ENCODE assay signal across 7 mouse cellular contexts in the genomic region with DNA sequence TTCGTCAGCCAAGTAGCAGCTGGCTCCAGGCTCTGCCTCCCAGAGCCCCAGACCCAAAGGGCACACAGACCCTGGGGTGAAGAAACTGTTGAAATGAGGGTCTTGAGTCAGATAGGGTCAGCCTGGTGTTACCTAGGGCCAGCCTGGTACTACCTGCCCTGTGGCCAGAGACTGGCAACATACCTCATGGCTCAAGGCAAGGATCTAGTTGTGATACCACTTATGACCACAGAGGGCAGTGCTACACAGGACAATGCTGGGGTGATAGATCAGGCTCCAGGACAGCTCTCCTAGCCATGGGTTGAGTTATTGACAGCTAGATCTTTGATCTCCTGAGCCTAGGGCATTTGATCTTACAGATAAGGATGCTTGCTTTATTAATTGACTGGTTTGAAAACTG. TPM values are rescaled to one million over a fixed set of nuclear protein-coding genes. Genes with fewer than 3 reads are reported as not detected.
DNase-seq lines count a peak whose midpoint lies in the region; ATAC-seq and TF ChIP-seq lines count a peak whose summit lies in the region.

No protein-coding gene starts in this region.

- WGBS in kidney, postnatal 0 days = 100% methylated on average over 1 of the region's 1 CpGs
- WGBS in liver, embryonic 12.5 days (ENCODE audit: insufficient replicate concordance) = 84% methylated on average over 1 of the region's 1 CpGs

- peak; percentile 60 for ATAC-seq in kidney, postnatal 0 days (replicated peaks; ENCODE audit: low FRiP score, low read depth)
- peak; percentile 38; the same call in 1 of the 2 replicates for ATAC-seq in liver, embryonic 12.5 days
- peak; percentile 84 for ATAC-seq in neutrophil, adult 5-6 weeks (ENCODE audit: extremely low read depth, insufficient number of reproducible peaks, low FRiP score, poor library complexity, severe bottlenecking)

- peak; percentile 86 for TF ChIP-seq CTCF in kidney, postnatal 0 days (IDR thresholded peaks at IDR 0.05; ENCODE audit: low read depth)

- DNase-seq in B cell, adult 2 months = peak; percentile 78
- DNase-seq in CD8-positive naive resting alpha-beta T cell, adult 2 months (ENCODE audit: low read depth in 2 of 2, low spot score in 2 of 2) = peak; percentile 45 to 66
- peak; percentile 54 for DNase-seq in c-Kit-positive CD71-negative TER-119-negative erythroid progenitor cells, embryonic 14.5 days (ENCODE audit: low read depth)
- peak; percentile 52 to 69 for DNase-seq in frontal cortex, postnatal 36 days (ENCODE audit: low spot score in 2 of 2)
- DNase-seq in kidney, postnatal 0 days (ENCODE audit: low spot score) = peak; percentile 81

- H3K4me1 ChIP-seq in kidney, postnatal 0 days (replicated peaks; ENCODE audit: insufficient read depth, low read length) = no peaks in the 10 kb centered on the region
- H3K4me1 ChIP-seq in liver, embryonic 12.5 days = no peaks in the 10 kb centered on the region

- H3K9me3 ChIP-seq in kidney, postnatal 0 days (replicated peaks; ENCODE audit: low read length) = no peaks in the 10 kb centered on the region
- no peaks in the 10 kb centered on the region for H3K9me3 ChIP-seq in liver, embryonic 12.5 days (replicated peaks)

- H3K4me3 ChIP-seq in kidney, postnatal 0 days (replicated peaks; ENCODE audit: low read depth, low read length) = no peak overlapping the region
- no peak overlapping the region for H3K4me3 ChIP-seq in liver, embryonic 12.5 days

- H3K27me3 ChIP-seq in kidney, postnatal 0 days (ENCODE audit: insufficient read depth, low read length) = no peaks in the 10 kb centered on the region
- H3K27me3 ChIP-seq in liver, embryonic 12.5 days (replicated peaks) = peaks cover 26% of the 10 kb centered on the region; the same call in 1 of the 2 replicates

- no peaks in the 10 kb centered on the region for H3K36me3 ChIP-seq in kidney, postnatal 0 days (ENCODE audit: insufficient read depth, low read length)
- no peaks in the 10 kb centered on the region for H3K36me3 ChIP-seq in liver, embryonic 12.5 days

- H3K27ac ChIP-seq in kidney, postnatal 0 days = no peak overlapping the region
- no peak overlapping the region for H3K27ac ChIP-seq in liver, embryonic 12.5 days

- H3K9ac ChIP-seq in kidney, postnatal 0 days (ENCODE audit: low read depth, low read length) = no peak overlapping the region
- H3K9ac ChIP-seq in liver, embryonic 12.5 days = no peak overlapping the region

- H3K4me2 ChIP-seq in kidney, postnatal 0 days (ENCODE audit: low read length) = no peak overlapping the region
- H3K4me2 ChIP-seq in liver, embryonic 12.5 days = no peak overlapping the region

RNA-seq across cellular contexts. Expression of gene Rmi2, which starts 44.6 kb away (rescaled TPM):
- polyA plus RNA-seq in kidney, postnatal 0 days (2015; fragmentation: Nextera tagmentation; extraction: Ambion mirVana) = 1.6 and 2.5 TPM in 2 replicates
- polyA plus RNA-seq in liver, embryonic 12.5 days (2016; fragmentation: Nextera tagmentation; extraction: Ambion mirVana) = 3.4 and 3.8 TPM in 2 replicates
- 0.47 and 0.61 TPM in 2 replicates for total RNA-seq in neutrophil, adult 5-6 weeks (2017)
